Mouse (Mus musculus) kidney, postnatal 14 days (tissue): ENCODE measurements around the gene Cntnap5b.
A peak's percentile ranks its signal among the peaks of the same experiment; 100 is the strongest.

Source experiments
- DNase-seq: peaks from one replicate; pipeline ENCODE4 v3.0.0; 2022; ENCODE audit warnings: mixed read lengths

The Cntnap5b gene

GRCm38 (mm10) chr1:100180050-100180449 lies 407.5 kb downstream of the Cntnap5b start:
- DNase-seq: peak; percentile 38

GRCm38 (mm10) chr1:100231980-100232608 lies 459.5 kb downstream of the Cntnap5b start:
- peak; percentile 6 for DNase-seq

- no peak for DNase-seq
Observed at GRCm38 (mm10) chr1:100251964-100252363, 479.4 kb downstream of the Cntnap5b start.

GRCm38 (mm10) chr1:100310687-100311086 lies 538.1 kb downstream of the Cntnap5b start:
- no peak for DNase-seq

GRCm38 (mm10) chr1:100331066-100331465 lies 558.5 kb downstream of the Cntnap5b start:
- DNase-seq: no peak

- DNase-seq: no peak
Observed at GRCm38 (mm10) chr1:100369415-100370113, 597.0 kb downstream of the Cntnap5b start.

- DNase-seq: no peak
Observed at GRCm38 (mm10) chr1:100386252-100386651, 613.7 kb downstream of the Cntnap5b start.

GRCm38 (mm10) chr1:100394034-100394433 lies 621.5 kb downstream of the Cntnap5b start:
- DNase-seq: no peak

GRCm38 (mm10) chr1:100416658-100417224 lies 644.2 kb downstream of the Cntnap5b start:
- no peak for DNase-seq

GRCm38 (mm10) chr1:100430038-100430774 lies 657.6 kb downstream of the Cntnap5b start:
- no peak for DNase-seq

- DNase-seq: no peak
Observed at GRCm38 (mm10) chr1:100463877-100464276, 691.3 kb downstream of the Cntnap5b start.

GRCm38 (mm10) chr1:100465226-100465625 lies 692.7 kb downstream of the Cntnap5b start:
- DNase-seq: no peak

- no peak for DNase-seq
Observed at GRCm38 (mm10) chr1:100467595-100467994, 695.0 kb downstream of the Cntnap5b start.

- no peak for DNase-seq
Observed at GRCm38 (mm10) chr1:100509866-100510265, 737.3 kb downstream of the Cntnap5b start.
